Mouse (Mus musculus) intestine, embryonic 16.5 days (tissue): ENCODE results near the gene Adgrb3. TPM values are rescaled to one million over a fixed set of nuclear protein-coding genes. Genes with fewer than 3 reads are reported as not detected.

Experiments used
- ATAC-seq: fragments of 200-750 bp; cut with Nextera tagmentation; 2 replicates; pipeline ENCODE4 v1.8.0; 2017; ENCODE audit warnings: moderate TSS enrichment, moderate library complexity
- H3K27ac ChIP-seq: fragments of 300-500 bp; sonication (generic); 2 replicates; pipeline ENCODE4 v1.5.1; 2014; ENCODE audit warnings: mild to moderate bottlenecking, low read length
- H3K27me3 ChIP-seq: fragments of 300-500 bp; sonication (generic); replicated peaks from 2 replicates; pipeline ENCODE4 v1.6.1; 2014; ENCODE audit warnings: low read length, control low read depth, mixed read lengths; ENCODE audit not compliant: control insufficient read depth, insufficient read depth
- H3K36me3 ChIP-seq: fragments of 300-500 bp; sonication (generic); 2 replicates; pipeline ENCODE4 v1.6.1; 2014; ENCODE audit warnings: low read length, control low read depth; ENCODE audit not compliant: control insufficient read depth, insufficient read depth
- H3K4me1 ChIP-seq: fragments of 300-500 bp; sonication (generic); 2 replicates; pipeline ENCODE4 v1.6.1; 2014; ENCODE audit warnings: low read length, control low read depth, mixed read lengths; ENCODE audit not compliant: control insufficient read depth, insufficient read depth
- H3K4me2 ChIP-seq: fragments of 300-500 bp; sonication (generic); 2 replicates; pipeline ENCODE4 v1.6.1; 2014; ENCODE audit warnings: low read depth, low read length, control low read depth
- H3K4me3 ChIP-seq: fragments of 300-500 bp; sonication (generic); 2 replicates; pipeline ENCODE4 v1.5.1; 2014; ENCODE audit warnings: mild to moderate bottlenecking, low read length
- H3K9ac ChIP-seq: fragments of 300-500 bp; sonication (generic); 2 replicates; pipeline ENCODE4 v1.6.1; 2014; ENCODE audit warnings: low read depth, low read length
- H3K9me3 ChIP-seq: fragments of 300-500 bp; sonication (generic); 2 replicates; pipeline ENCODE4 v1.6.1; 2016; ENCODE audit warnings: low read length, control low read depth; ENCODE audit not compliant: control insufficient read depth
- WGBS: fragments of 180-500 bp; shearing (Covaris S2); extraction: QIAGEN DNeasy Blood & Tissue Kit; methylation state at CpG from one replicate; pipeline ENCODE4 v1.1.7; 2014; 5-methylcytosine and 5-hydroxymethylcytosine counted together
- polyA plus RNA-seq: library from polyadenylated mRNA; unstranded; fragments of >200 nt; fragmentation: Nextera tagmentation; extraction: Ambion mirVana; gene quantifications from 2 replicates; pipeline ENCODE4 v1.2.1, GENCODE M21; 2015

Adgrb3 gene
- polyA plus RNA-seq, 1 experiment from 2014 or later = 1.9 TPM

GRCm38 (mm10) chr1:25768958-25769357, 60.5 kb downstream of the Adgrb3 start:
- Histone ChIP-seq H3K36me3 (no peaks in the 10 kb centered on the region), H3K4me2 (no peak overlapping the region), H3K4me1 (no peaks in the 10 kb centered on the region), H3K4me3 (no peak overlapping the region), H3K9me3 (no peaks in the 10 kb centered on the region), H3K27ac (no peak overlapping the region), H3K27me3 (no peaks in the 10 kb centered on the region), H3K9ac (no peak overlapping the region)
- 89% methylated on average over 2 of the region's 2 CpGs for whole genome bisulfite sequencing
- no peak for ATAC-seq

- no peak for ATAC-seq
- Histone ChIP-seq H3K4me2 (no peak overlapping the region), H3K36me3 (no peaks in the 10 kb centered on the region), H3K4me3 (no peak overlapping the region), H3K4me1 (no peaks in the 10 kb centered on the region), H3K27ac (no peak overlapping the region), H3K9me3 (no peaks in the 10 kb centered on the region), H3K9ac (no peak overlapping the region), H3K27me3 (no peaks in the 10 kb centered on the region)
These were observed 74.2 kb downstream of the Adgrb3 start for GRCm38 (mm10) chr1:25755265-25755664.

GRCm38 (mm10) chr1:25754528-25754927, 75.0 kb downstream of the Adgrb3 start:
- Histone ChIP-seq H3K9ac (no peak overlapping the region), H3K4me2 (no peak overlapping the region), H3K9me3 (no peaks in the 10 kb centered on the region), H3K4me1 (no peaks in the 10 kb centered on the region), H3K4me3 (no peak overlapping the region), H3K36me3 (no peaks in the 10 kb centered on the region), H3K27me3 (no peaks in the 10 kb centered on the region), H3K27ac (no peak overlapping the region)
- ATAC-seq = no peak
- 73% methylated on average over 4 of the region's 4 CpGs for WGBS

- Histone ChIP-seq H3K4me2 (no peak overlapping the region), H3K9me3 (no peaks in the 10 kb centered on the region), H3K36me3 (no peaks in the 10 kb centered on the region), H3K9ac (no peak overlapping the region), H3K27ac (no peak overlapping the region), H3K4me3 (no peak overlapping the region), H3K27me3 (no peaks in the 10 kb centered on the region), H3K4me1 (no peaks in the 10 kb centered on the region)
- WGBS = 88% methylated on average over 4 of the region's 4 CpGs
- no peak for ATAC-seq
These were observed 83.9 kb downstream of the Adgrb3 start for GRCm38 (mm10) chr1:25745575-25745974.

- H3K27ac ChIP-seq = no peak overlapping the region
- H3K4me2 ChIP-seq = no peak overlapping the region
- no peaks in the 10 kb centered on the region for H3K9me3 ChIP-seq
- H3K36me3 ChIP-seq = no peaks in the 10 kb centered on the region
- no peak for ATAC-seq
- 81% methylated on average over 6 of the region's 6 CpGs for WGBS
- H3K27me3 ChIP-seq = no peaks in the 10 kb centered on the region
- no peak overlapping the region for H3K9ac ChIP-seq
- H3K4me3 ChIP-seq = no peak overlapping the region
- no peaks in the 10 kb centered on the region for H3K4me1 ChIP-seq
These were observed 84.8 kb downstream of the Adgrb3 start for GRCm38 (mm10) chr1:25744736-25745135.

- no peak overlapping the region for H3K9ac ChIP-seq
- no peaks in the 10 kb centered on the region for H3K36me3 ChIP-seq
- no peak overlapping the region for H3K4me2 ChIP-seq
- no peak overlapping the region for H3K4me3 ChIP-seq
- H3K27ac ChIP-seq = no peak overlapping the region
- H3K27me3 ChIP-seq = no peaks in the 10 kb centered on the region
- no peaks in the 10 kb centered on the region for H3K4me1 ChIP-seq
- WGBS = 86% methylated on average over 5 of the region's 5 CpGs
- ATAC-seq = no peak
- H3K9me3 ChIP-seq = no peaks in the 10 kb centered on the region
These were observed 99.7 kb downstream of the Adgrb3 start for GRCm38 (mm10) chr1:25729844-25730243.

GRCm38 (mm10) chr1:25711474-25711873, 118.0 kb downstream of the Adgrb3 start:
- no peak overlapping the region for H3K27ac ChIP-seq
- H3K4me3 ChIP-seq = no peak overlapping the region
- WGBS = 40% methylated on average over 1 of the region's 1 CpGs
- H3K4me1 ChIP-seq = no peaks in the 10 kb centered on the region
- no peaks in the 10 kb centered on the region for H3K9me3 ChIP-seq
- no peak for ATAC-seq
- H3K36me3 ChIP-seq = no peaks in the 10 kb centered on the region
- H3K27me3 ChIP-seq = no peaks in the 10 kb centered on the region
- no peak overlapping the region for H3K4me2 ChIP-seq
- H3K9ac ChIP-seq = no peak overlapping the region

- Histone ChIP-seq H3K9ac (no peak overlapping the region), H3K27me3 (no peaks in the 10 kb centered on the region), H3K9me3 (no peaks in the 10 kb centered on the region), H3K4me3 (no peak overlapping the region), H3K4me1 (no peaks in the 10 kb centered on the region), H3K36me3 (no peaks in the 10 kb centered on the region), H3K27ac (no peak overlapping the region), H3K4me2 (no peak overlapping the region)
- no peak for ATAC-seq
- WGBS = 79% methylated on average over 2 of the region's 2 CpGs
These were observed 123.2 kb downstream of the Adgrb3 start for GRCm38 (mm10) chr1:25706299-25706698.

GRCm38 (mm10) chr1:25698702-25699250, 130.7 kb downstream of the Adgrb3 start:
- no peak for ATAC-seq
- no peak overlapping the region for H3K4me2 ChIP-seq
- 76% methylated on average over 6 of the region's 6 CpGs for WGBS
- H3K27ac ChIP-seq = no peak overlapping the region
- H3K36me3 ChIP-seq = no peaks in the 10 kb centered on the region
- H3K9me3 ChIP-seq = no peaks in the 10 kb centered on the region
- H3K27me3 ChIP-seq = no peaks in the 10 kb centered on the region
- no peak overlapping the region for H3K4me3 ChIP-seq
- H3K4me1 ChIP-seq = no peaks in the 10 kb centered on the region
- no peak overlapping the region for H3K9ac ChIP-seq

- no peak overlapping the region for H3K4me3 ChIP-seq
- H3K27ac ChIP-seq = no peak overlapping the region
- H3K27me3 ChIP-seq = no peaks in the 10 kb centered on the region
- no peaks in the 10 kb centered on the region for H3K9me3 ChIP-seq
- H3K9ac ChIP-seq = no peak overlapping the region
- no peak overlapping the region for H3K4me2 ChIP-seq
- no peak for ATAC-seq
- no peaks in the 10 kb centered on the region for H3K4me1 ChIP-seq
- H3K36me3 ChIP-seq = no peaks in the 10 kb centered on the region
- 83% methylated on average over 4 of the region's 4 CpGs for WGBS
These were observed 132.3 kb downstream of the Adgrb3 start for GRCm38 (mm10) chr1:25697179-25697578.
